Mouse (Mus musculus): ENCODE data around the gene Armcx4. TPM values are rescaled to one million over a fixed set of nuclear protein-coding genes. Genes with fewer than 3 reads are reported as not detected.
"Not testable (repeated sequence)": the region's sequence is repeated elsewhere in the genome, so short reads cannot be mapped to it uniquely, and the experiment has no call there.

Armcx4 gene
- polyA plus RNA-seq, 1 experiment from 2014 or later: 4.0 TPM

DNA sequence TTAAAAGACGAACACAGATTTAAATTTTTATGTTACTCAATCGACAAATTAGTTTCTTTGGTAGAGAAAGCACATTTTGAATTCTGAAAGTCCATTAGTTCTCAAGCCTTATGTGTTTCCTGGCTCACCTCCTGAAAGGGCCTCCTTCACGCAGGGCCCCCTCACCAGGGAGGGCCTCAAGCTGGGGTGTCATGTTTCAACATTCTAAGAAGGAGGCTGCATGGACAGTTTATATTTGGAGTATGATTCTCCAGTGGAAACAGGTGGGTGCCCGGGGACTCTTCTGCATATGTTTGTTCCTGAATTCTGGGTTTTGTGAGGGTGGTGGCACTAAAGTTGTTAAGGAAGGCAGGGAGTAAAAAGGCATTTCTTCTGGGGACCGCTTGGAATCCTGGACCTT, 1.4 kb upstream of the Armcx4 start:
- Histone ChIP-seq H3K4me2 (replicated peaks; ENCODE audit: low read depth, low read length) (peak overlapping the region; percentile 37), H3K4me1 (ENCODE audit: insufficient read depth, low read length) (no peaks in the 10 kb centered on the region; the same call in 1 of the 2 replicates), H3K9me3 (ENCODE audit: low read length) (no peaks in the 10 kb centered on the region), H3K27ac (ENCODE audit: low read length) (0 out of 2 replicates have a peak overlapping the region, but pooled peaks have one; percentile 18), H3K9ac (replicated peaks; ENCODE audit: low read length) (no peak overlapping the region), H3K27me3 (ENCODE audit: insufficient read depth, low read length) (peaks cover 14% of the 10 kb centered on the region; the same call in 1 of the 2 replicates), H3K4me3 (ENCODE audit: low read length) (peak overlapping the region; percentile 19), H3K36me3 (ENCODE audit: insufficient read depth, low read length) (peaks cover 13% of the 10 kb centered on the region; the same call in 1 of the 2 replicates)
- no peak for ATAC-seq (ENCODE audit: low FRiP score, low TSS enrichment)
- WGBS: 42% methylated on average over 5 of the region's 5 CpGs

DNA sequence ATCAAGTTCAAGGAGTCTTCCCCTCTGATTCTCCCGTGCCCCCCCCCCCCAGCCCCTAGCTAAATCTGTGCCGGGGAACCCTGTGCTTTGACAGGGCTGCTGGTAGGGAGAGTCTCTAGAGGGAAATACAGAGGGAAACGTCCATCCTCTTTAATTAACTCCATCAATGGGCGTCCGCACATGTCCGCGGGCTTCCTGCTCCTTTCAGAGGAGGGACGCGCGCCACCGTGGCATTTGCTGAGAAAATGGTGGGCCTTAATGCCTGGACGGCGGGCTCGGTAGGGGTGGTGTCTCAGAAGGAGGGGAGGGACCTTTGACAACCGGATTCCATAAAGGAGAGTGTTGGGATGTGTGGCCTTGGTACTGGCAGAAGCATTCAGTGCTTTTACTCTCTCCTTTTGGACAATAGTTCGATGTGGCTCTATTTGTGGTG, 436 bp downstream of the Armcx4 start:
- Histone ChIP-seq H3K4me1 (ENCODE audit: insufficient read depth, low read length) (no peaks in the 10 kb centered on the region; the same call in 1 of the 2 replicates), H3K4me3 (ENCODE audit: low read length) (peak overlapping the region; percentile 60), H3K4me2 (replicated peaks; ENCODE audit: low read depth, low read length) (peak overlapping the region; percentile 47), H3K27me3 (ENCODE audit: insufficient read depth, low read length) (peaks cover 11% of the 10 kb centered on the region; the same call in 1 of the 2 replicates), H3K36me3 (ENCODE audit: insufficient read depth, low read length) (peaks cover 28% of the 10 kb centered on the region; the same call in 1 of the 2 replicates), H3K27ac (ENCODE audit: low read length) (peak overlapping the region; percentile 89), H3K9me3 (ENCODE audit: low read length) (no peaks in the 10 kb centered on the region), H3K9ac (replicated peaks; ENCODE audit: low read length) (peak overlapping the region; percentile 77)
- WGBS: 20% methylated on average over 15 of the region's 16 CpGs
- ATAC-seq (ENCODE audit: low FRiP score, low TSS enrichment): peak; percentile 60; the same call in 1 of the 2 replicates

DNA sequence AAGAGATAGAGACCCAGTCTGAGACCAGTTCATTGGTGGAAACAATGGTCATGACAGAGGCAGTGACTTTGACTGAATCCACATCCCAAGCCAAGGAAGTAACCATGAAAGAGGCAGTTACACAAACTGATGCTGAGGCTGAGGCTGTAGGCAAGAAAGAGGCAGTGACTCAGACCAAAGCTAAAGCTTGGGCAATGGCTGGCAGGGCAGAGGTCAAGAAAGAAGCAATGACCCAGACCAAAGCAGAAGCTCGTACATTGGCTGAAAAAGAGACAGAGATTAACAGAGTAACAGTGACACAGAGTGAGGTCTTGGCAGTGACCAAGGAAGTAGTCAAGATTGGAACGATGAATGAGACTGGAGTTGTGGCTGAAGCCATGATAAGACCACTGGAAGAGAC, 3.4 kb downstream of the Armcx4 start:
- no peak for ATAC-seq (ENCODE audit: low FRiP score, low TSS enrichment)
- Histone ChIP-seq H3K27me3 (ENCODE audit: insufficient read depth, low read length) (peaks cover 13% of the 10 kb centered on the region; the same call in 1 of the 2 replicates), H3K9me3 (ENCODE audit: low read length) (no peaks in the 10 kb centered on the region), H3K4me3 (ENCODE audit: low read length) (no peak overlapping the region), H3K9ac (replicated peaks; ENCODE audit: low read length) (no peak overlapping the region), H3K27ac (ENCODE audit: low read length) (no peak overlapping the region), H3K36me3 (ENCODE audit: insufficient read depth, low read length) (peaks cover 41% of the 10 kb centered on the region; the same call in 1 of the 2 replicates), H3K4me1 (ENCODE audit: insufficient read depth, low read length) (no peaks in the 10 kb centered on the region; the same call in 1 of the 2 replicates), H3K4me2 (replicated peaks; ENCODE audit: low read depth, low read length) (no peak overlapping the region)
- 71% methylated on average over 2 of the region's 2 CpGs for WGBS

DNA sequence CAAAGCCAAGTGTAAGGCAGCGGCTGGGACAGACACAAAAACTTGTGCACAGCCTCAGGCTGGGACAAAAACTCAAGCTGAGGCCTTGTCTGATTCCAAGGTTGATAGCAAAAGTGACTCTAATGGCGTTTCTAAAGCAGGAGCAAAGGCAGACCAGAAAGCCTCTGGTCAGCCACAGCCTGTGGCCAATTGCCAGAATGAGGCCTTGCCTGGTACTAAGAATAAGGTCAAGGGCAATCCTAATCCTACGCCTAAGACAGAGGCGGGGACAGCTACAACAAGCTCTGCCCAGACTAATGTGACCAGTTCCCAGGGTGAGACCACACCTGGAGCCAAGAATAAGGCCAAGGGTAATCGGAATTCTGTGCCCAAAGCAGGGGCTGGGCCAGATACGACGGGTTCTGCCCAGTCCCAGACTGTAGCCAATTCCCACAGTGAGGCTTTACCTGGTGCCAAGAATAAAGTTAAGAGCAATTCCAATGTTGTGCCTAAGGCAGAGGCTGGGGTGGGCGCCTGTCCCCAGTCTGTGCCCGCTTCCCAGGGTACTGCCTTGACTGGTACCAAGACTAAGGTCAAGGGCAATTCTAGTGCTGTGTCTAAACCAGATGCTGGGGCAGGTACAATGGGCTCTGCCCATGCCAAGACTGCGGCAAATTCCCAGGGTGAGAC, 4.7 kb downstream of the Armcx4 start:
- Histone ChIP-seq H3K27ac (ENCODE audit: low read length) (no peak overlapping the region), H3K36me3 (ENCODE audit: insufficient read depth, low read length) (peaks cover 41% of the 10 kb centered on the region; the same call in 1 of the 2 replicates), H3K9ac (replicated peaks; ENCODE audit: low read length) (no peak overlapping the region), H3K4me3 (ENCODE audit: low read length) (no peak overlapping the region), H3K9me3 (ENCODE audit: low read length) (no peaks in the 10 kb centered on the region), H3K27me3 (ENCODE audit: insufficient read depth, low read length) (peaks cover 7% of the 10 kb centered on the region; the same call in 1 of the 2 replicates), H3K4me1 (ENCODE audit: insufficient read depth, low read length) (no peaks in the 10 kb centered on the region), H3K4me2 (replicated peaks; ENCODE audit: low read depth, low read length) (no peak overlapping the region)
- 86% methylated on average over 10 of the region's 10 CpGs for WGBS
- ATAC-seq (ENCODE audit: low FRiP score, low TSS enrichment): no peak

DNA sequence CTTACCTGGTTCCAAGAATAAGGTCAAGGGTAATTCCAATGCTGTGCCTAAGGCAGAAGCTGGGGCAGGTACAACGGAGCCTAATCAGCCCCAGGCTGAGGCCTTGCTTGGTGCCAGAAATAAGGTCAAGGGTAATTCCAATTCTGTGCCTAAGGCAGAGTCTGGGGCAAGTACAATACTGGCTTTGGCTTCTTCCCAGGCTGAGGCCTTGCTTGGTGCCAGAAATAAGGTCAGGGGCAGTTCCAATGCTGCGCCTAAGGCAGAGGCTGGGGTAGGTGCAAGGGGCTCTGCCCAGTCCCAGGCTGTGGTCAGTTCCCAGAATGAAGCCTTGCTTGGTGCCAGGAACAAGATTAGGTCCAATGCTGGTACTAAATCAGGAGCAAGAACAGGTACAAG, 5.2 kb downstream of the Armcx4 start:
- Histone ChIP-seq H3K9ac (replicated peaks; ENCODE audit: low read length) (no peak overlapping the region), H3K4me3 (ENCODE audit: low read length) (no peak overlapping the region), H3K27ac (ENCODE audit: low read length) (no peak overlapping the region), H3K36me3 (ENCODE audit: insufficient read depth, low read length) (peaks cover 41% of the 10 kb centered on the region; the same call in 1 of the 2 replicates), H3K4me2 (replicated peaks; ENCODE audit: low read depth, low read length) (no peak overlapping the region), H3K27me3 (ENCODE audit: insufficient read depth, low read length) (peaks cover 7% of the 10 kb centered on the region; the same call in 1 of the 2 replicates), H3K9me3 (ENCODE audit: low read length) (no peaks in the 10 kb centered on the region), H3K4me1 (ENCODE audit: insufficient read depth, low read length) (no peaks in the 10 kb centered on the region)
- ATAC-seq (ENCODE audit: low FRiP score, low TSS enrichment): peak; percentile 46; the same call in 1 of the 2 replicates
- 83% methylated on average over 2 of the region's 2 CpGs for WGBS

DNA sequence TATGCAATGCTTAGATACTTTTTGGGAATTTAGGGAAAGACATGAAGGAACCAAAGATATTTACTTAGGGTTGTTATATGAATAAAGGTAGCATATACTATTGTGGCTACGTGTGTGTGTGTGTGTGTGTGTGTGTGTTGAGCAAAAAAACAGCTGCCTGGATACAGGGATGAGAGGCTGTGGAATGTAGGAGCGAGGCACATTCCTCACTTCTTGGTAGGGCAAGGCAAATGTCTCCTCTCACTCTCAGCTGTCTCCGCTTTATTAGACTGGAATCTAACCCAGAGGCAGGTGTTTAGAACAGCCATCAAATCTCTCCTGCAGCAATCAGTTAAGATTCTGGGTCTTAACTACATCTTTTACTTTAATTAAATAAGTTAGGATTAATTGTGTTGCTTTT, 30.5 kb downstream of the Armcx4 start:
- H3K9ac ChIP-seq (replicated peaks; ENCODE audit: low read length): no peak overlapping the region
- no peak overlapping the region for H3K4me2 ChIP-seq (replicated peaks; ENCODE audit: low read depth, low read length)
- H3K9me3 ChIP-seq (ENCODE audit: low read length): no peaks in the 10 kb centered on the region
- peaks cover 17% of the 10 kb centered on the region; the same call in 1 of the 2 replicates for H3K27me3 ChIP-seq (ENCODE audit: insufficient read depth, low read length)
- no peak for ATAC-seq (ENCODE audit: low FRiP score, low TSS enrichment)
- no peaks in the 10 kb centered on the region for H3K4me1 ChIP-seq (ENCODE audit: insufficient read depth, low read length)
- H3K4me3 ChIP-seq (ENCODE audit: low read length): no peak overlapping the region
- peaks cover 10% of the 10 kb centered on the region; the same call in 1 of the 2 replicates for H3K36me3 ChIP-seq (ENCODE audit: insufficient read depth, low read length)
- WGBS: 49% methylated on average over 3 of the region's 3 CpGs
- no peak overlapping the region for H3K27ac ChIP-seq (ENCODE audit: low read length)

DNA sequence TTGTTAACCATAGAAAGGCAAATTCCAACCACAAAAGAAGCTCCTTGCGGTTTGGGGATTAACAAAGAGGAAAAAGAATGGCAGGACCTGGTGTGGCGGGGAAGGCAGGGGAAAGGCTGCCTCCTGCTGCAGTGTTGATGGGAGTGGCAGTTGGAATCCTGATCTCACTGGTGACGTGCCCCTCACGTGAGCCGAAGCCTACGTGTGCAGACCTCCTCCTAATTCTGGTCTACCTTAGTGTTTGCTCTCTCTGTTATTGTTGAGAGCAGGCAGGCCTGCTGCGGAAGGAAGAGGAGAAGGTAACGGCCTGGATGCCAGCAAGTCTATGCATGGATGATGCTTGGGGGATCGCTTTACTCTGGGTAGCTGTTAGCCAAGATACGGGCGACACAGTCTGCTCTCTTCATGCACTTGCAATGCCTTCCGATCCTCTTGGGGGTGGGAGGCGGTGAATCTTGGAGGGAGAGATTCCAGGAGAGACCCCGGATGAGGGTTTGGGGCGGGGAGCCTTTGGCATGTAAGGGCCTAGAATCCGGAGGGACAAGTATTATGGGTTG, 31.5 kb downstream of the Armcx4 start, which contains the start of gene Armcx1:
Gene Armcx1, plus strand, starts transcription at position 212 of the 557 bp plus-strand sequence.
- no peaks in the 10 kb centered on the region for H3K9me3 ChIP-seq (ENCODE audit: low read length)
- H3K27me3 ChIP-seq (ENCODE audit: insufficient read depth, low read length): peaks cover 15% of the 10 kb centered on the region; the same call in 1 of the 2 replicates
- WGBS: 24% methylated on average over 16 of the region's 16 CpGs
- H3K4me3 ChIP-seq (ENCODE audit: low read length): peak within 1 kb of the TSS; percentile 57
- peak within 1 kb of the TSS; percentile 93 for H3K27ac ChIP-seq (ENCODE audit: low read length)
- H3K36me3 ChIP-seq (ENCODE audit: insufficient read depth, low read length): peaks cover 10% of the 10 kb centered on the region; the same call in 1 of the 2 replicates
- H3K9ac ChIP-seq (replicated peaks; ENCODE audit: low read length): peak within 1 kb of the TSS; percentile 69
- ATAC-seq (ENCODE audit: low FRiP score, low TSS enrichment): peak; percentile 96
- no peaks in the 10 kb centered on the region for H3K4me1 ChIP-seq (ENCODE audit: insufficient read depth, low read length)
- H3K4me2 ChIP-seq (replicated peaks; ENCODE audit: low read depth, low read length): peak within 1 kb of the TSS; percentile 53

DNA sequence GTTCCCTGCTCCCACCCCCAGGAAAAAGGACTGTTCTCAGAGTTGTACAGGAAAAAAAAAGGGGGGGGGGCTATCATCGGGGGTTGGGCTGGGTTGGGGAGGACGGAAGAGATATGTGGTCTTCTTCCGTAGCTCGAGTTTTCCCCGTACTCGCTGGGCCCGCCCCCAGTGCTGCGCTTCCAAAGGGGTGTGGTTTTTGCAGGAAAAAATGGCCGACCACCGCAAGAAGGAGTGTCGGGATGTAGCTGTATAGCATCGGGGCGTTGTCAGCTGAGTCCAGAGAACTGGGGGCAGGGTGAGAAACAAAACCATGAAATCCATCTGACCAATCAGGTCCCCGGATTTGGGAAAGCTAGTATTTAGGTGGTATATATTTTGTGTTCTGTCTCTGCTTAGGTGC, 32.2 kb downstream of the Armcx4 start:
- 32% methylated on average over 14 of the region's 14 CpGs for WGBS
- no peaks in the 10 kb centered on the region for H3K4me1 ChIP-seq (ENCODE audit: insufficient read depth, low read length)

DNA sequence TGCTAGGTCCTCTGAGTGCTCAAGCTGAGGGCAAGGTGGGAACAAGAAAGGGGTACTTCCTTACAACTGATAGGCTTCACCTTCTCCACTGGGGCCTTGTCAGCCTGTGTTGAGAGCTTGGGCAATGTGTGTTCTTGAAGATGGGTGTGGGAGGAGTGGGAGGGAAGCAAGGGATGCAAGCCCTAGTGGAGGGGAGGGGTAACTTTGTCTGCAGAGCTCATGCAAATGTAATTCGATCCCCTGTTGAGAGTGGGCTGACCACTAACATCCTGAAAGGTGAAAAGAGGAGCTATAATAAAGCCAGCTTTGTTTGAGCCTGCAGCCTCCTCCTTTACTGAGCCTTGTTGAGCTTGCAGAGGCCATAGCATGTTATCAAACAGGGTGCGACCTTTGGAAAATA, 37.4 kb downstream of the Armcx4 start:
- not testable (repeated sequence) for H3K4me2 ChIP-seq (replicated peaks; ENCODE audit: low read depth, low read length); H3K27me3 ChIP-seq (ENCODE audit: insufficient read depth, low read length); H3K9ac ChIP-seq (replicated peaks; ENCODE audit: low read length); H3K4me1 ChIP-seq (ENCODE audit: insufficient read depth, low read length); H3K36me3 ChIP-seq (ENCODE audit: insufficient read depth, low read length); H3K4me3 ChIP-seq (ENCODE audit: low read length); H3K9me3 ChIP-seq (ENCODE audit: low read length)
- 0 out of 2 replicates have a peak overlapping the region, but pooled peaks have one; percentile 24 for H3K27ac ChIP-seq (ENCODE audit: low read length)
- ATAC-seq (ENCODE audit: low FRiP score, low TSS enrichment): peak; percentile 91
- WGBS: 33% methylated on average over 2 of the region's 2 CpGs

More for the DNA sequence above, 32.2 kb downstream of the Armcx4 start:
- Histone ChIP-seq H3K36me3 (ENCODE audit: insufficient read depth, low read length) (peaks cover 10% of the 10 kb centered on the region; the same call in 1 of the 2 replicates), H3K27me3 (ENCODE audit: insufficient read depth, low read length) (peaks cover 15% of the 10 kb centered on the region; the same call in 1 of the 2 replicates), H3K4me3 (ENCODE audit: low read length) (peak overlapping the region; percentile 57), H3K9ac (replicated peaks; ENCODE audit: low read length) (peak overlapping the region; percentile 69), H3K27ac (ENCODE audit: low read length) (peak overlapping the region; percentile 93), H3K4me2 (replicated peaks; ENCODE audit: low read depth, low read length) (peak overlapping the region; percentile 53), H3K9me3 (ENCODE audit: low read length) (no peaks in the 10 kb centered on the region)
- peak; percentile 90 for ATAC-seq (ENCODE audit: low FRiP score, low TSS enrichment)

All from kidney, embryonic 16.5 days (tissue).